Mouse (Mus musculus) adrenal gland, postnatal 25 days (tissue): ENCODE data around the gene Soga1. TPM values are rescaled to one million over a fixed set of nuclear protein-coding genes. Genes with fewer than 3 reads are reported as not detected.

Experiments
- DNase-seq: peaks from one replicate; pipeline ENCODE4 v3.0.0; 2021; ENCODE audit warnings: mixed read lengths
- total RNA-seq: library from RNA; stranded (reverse); gene quantifications from 2 replicates; pipeline ENCODE4 v1.2.3, GENCODE M21; 2021

Gene Soga1
- total RNA-seq, 1 experiment from 2014 or later = 49.1 TPM

DNA sequence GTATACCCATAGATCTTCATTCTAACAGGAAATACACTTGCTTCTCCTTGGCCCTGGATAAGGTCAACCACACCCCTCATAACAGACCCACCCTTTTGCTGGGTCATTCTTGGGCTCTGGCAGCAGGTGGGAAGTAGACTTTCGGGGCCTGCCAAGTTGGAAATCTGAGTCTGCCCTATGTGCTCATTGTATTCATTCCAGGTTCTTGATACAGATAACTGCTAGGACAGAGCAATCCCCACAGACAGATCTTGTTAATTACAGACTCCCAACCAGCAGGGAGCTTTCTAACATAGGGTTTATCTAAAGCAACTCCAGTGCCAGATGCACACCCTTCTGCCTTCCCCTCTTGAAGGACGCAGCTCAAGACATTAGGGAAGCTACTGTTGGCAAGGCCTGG, 96.2 kb downstream of the Soga1 start:
- DNase-seq = no peak

- DNase-seq = no peak
Observed at GRCm38 (mm10) chr2:156981291-156981690, 97.8 kb downstream of the Soga1 start.

- no peak for DNase-seq
Observed at GRCm38 (mm10) chr2:156980059-156980458, 99.0 kb downstream of the Soga1 start.

GRCm38 (mm10) chr2:156976711-156977110, 102.3 kb downstream of the Soga1 start:
- DNase-seq = no peak

DNA sequence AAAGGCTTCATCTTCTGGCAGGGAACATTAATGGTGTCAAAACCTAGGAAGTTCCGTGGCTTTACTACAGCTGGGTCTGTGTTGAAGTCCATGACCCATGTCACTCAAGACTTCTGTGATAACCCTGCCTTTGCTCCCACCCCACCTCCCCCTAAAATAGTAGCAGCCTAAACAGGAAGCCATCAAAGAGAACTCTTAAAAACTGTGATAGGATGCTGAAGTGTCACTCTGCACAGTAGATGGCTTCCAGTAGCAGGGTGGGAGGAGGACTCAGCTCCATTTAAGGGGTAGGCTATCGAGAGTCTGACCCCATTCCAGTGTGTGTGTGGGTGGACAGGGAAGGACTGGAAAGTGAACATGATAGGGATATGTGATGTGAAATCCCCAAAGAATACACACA, 104.1 kb downstream of the Soga1 start:
- no peak for DNase-seq

GRCm38 (mm10) chr2:156973316-156974100, 105.5 kb downstream of the Soga1 start:
- no peak for DNase-seq

GRCm38 (mm10) chr2:156970253-156970652, 108.8 kb downstream of the Soga1 start:
- no peak for DNase-seq

GRCm38 (mm10) chr2:156968501-156968900, 110.6 kb downstream of the Soga1 start:
- DNase-seq = no peak

DNA sequence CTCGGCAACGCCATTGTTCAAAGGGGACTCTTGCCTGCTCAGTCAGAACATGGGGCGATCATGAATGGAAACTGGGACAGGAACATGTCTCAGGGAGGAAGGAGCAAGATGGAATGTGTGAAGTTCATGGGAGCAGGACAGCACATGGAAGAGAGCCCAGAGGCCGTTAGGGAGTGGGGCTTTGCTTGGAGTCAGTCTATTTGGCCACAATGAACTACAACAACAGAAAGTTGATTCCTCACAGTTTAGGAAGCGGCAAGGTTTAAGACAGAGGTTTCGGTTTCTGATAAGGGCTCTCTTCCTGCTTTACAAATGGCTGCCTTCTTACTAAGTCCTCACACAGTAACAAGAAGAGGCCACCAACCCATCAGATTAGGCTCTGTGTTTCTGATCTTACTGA, 111.7 kb downstream of the Soga1 start:
- DNase-seq = no peak

Other genes with a start within 250 kb of the Soga1 start
- gene Tgif2, start 239.2 kb downstream of the Soga1 start, total RNA-seq = 5.5 and 5.8 TPM in 2 replicates
- gene 4930518I15Rik, start 221.3 kb downstream of the Soga1 start, total RNA-seq = 4.8 and 5.9 TPM in 2 replicates
- 284 and 313 TPM in 2 replicates for gene Rab5if, start 216.1 kb downstream of the Soga1 start, total RNA-seq
- gene Sla2, start 192.1 kb downstream of the Soga1 start, total RNA-seq = not detected in 2 replicates
- 49.6 and 55.3 TPM in 2 replicates for gene Ndrg3, start 87.2 kb downstream of the Soga1 start, total RNA-seq
- 5.9 and 7.8 TPM in 2 replicates for gene Dsn1, start 72.1 kb downstream of the Soga1 start, total RNA-seq
- not detected in 2 replicates for gene Tldc2, start 7.8 kb upstream of the Soga1 start, total RNA-seq
- 18.0 and 26.1 TPM in 2 replicates for gene Samhd1, start 56.0 kb upstream of the Soga1 start, total RNA-seq
- 8.8 and 9.0 TPM in 2 replicates for gene Rbl1, start 125.3 kb upstream of the Soga1 start, total RNA-seq
- 246 and 263 TPM in 2 replicates for gene Rpn2, start 199.8 kb upstream of the Soga1 start, total RNA-seq
- gene Mroh8, start 200.3 kb upstream of the Soga1 start, total RNA-seq = 0.46 and 0.57 TPM in 2 replicates